Mouse (Mus musculus) cerebellum, adult 2 months (tissue): ENCODE data around the gene Kansl1.

Source experiments
- CTCF ChIP-seq: fragments of 200-500 bp; IDR thresholded peaks from 2 replicates; pipeline ENCODE4 v1.5.1; 2011; ENCODE audit warnings: low read depth, mild to moderate bottlenecking, control low read depth, low read length, moderate library complexity, borderline replicate concordance; ENCODE audit not compliant: insufficient read depth
- POLR2A ChIP-seq: fragments of 200-500 bp; IDR thresholded peaks from 2 replicates; pipeline ENCODE4 v1.6.1; 2011; ENCODE audit warnings: low read length, control low read depth, borderline replicate concordance; ENCODE audit not compliant: insufficient read depth

DNA sequence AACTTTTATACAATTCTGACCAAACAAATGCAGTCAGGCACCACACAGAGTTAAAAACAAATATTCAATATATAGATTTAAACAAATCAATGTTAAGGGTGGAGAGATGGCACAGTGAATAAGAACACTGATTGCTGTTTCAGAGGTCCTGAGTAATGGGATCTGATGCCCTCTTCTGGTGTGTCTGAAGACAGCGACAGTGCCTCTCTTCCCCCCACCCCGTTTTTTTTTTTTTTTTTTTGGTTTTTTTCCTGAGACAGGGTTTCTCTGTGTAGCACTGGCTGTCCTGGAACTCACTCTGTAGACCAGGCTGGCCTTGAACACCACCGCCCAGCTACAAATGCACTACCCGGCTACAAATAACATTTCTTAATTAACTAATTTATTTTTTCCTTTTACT, 39.8 kb upstream of the Kansl1 start:
- no peak for TF ChIP-seq CTCF
- TF ChIP-seq POLR2A = no peak
